Mouse (Mus musculus) lung, postnatal 25 days (tissue): ENCODE data around the gene Fam13c.

Experiments
- DNase-seq: peaks from one replicate; pipeline ENCODE4 v3.0.0; 2022; ENCODE audit warnings: low spot score

Fam13c gene

DNA sequence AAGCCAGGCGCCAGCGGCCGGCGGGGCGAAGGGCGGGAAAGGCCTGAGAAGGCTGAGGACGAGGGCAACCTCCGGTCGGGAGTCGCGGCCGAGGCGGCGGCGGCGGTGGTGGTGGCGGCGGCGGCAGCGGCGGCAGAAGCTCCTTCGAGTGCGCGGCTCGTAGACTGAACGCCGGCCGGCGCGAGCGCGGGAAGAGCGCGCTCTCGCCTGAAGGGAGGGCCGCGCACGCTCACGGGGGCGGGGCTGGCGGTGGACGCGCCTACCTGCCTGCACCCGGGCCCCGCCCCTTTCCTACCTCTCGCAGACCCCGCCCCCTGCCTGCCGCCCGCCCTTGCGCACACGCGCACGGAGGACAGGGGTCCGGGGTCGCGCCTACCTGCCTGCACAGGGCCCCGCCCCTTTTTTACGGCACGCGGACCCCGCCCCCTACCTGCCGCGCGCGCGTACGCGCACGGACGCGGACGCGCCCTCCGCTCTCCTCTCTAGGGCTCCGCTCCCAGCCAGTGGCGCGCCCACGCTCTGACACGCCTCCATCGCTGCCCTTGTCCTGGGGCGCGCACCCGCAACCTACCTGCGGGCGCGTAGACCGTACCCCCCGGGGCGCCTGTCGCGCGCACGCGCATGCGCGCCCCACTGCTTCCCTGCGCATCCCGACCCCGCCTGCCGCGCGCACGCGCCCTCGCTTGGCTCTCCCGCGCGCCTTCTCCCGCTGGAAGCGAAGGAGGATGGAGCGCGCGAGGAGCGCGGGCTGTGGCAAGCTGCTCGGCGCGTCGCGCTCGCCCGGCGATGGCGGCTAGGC, 159.0 kb downstream of the Fam13c start:
- DNase-seq, result peak; percentile 55

DNA sequence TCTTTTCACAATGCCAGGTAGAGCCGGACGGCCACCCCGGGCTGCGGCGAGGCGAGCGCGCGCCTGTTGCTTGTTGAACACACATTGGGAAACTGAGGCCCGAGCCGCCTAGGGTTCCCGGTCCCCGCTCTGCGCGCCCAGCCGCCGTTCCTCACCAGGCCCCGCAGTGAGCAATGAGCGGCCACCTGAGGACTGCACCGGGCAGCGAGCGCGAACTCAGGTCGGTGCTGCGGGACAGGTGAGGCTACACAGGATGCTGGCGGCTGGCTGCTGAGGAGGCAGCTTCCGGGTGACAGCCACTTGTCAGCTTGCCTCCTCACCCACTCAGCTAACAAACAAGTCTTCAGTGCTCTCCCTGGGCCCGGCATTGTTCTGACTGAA, 159.6 kb downstream of the Fam13c start:
- DNase-seq, result no peak
